Mouse (Mus musculus): ENCODE data around the gene Abhd8. TPM values are rescaled to one million over a fixed set of nuclear protein-coding genes. Genes with fewer than 3 reads are reported as not detected.

Abhd8 gene
- polyA plus RNA-seq, 1 experiment from 2014 or later, result 88.4 TPM

GRCm38 (mm10) chr8:71474785-71475701 lies 11.6 kb upstream of the Abhd8 start:
- Histone ChIP-seq H3K36me3 (peaks cover 78% of the 10 kb centered on the region), H3K27me3 (ENCODE audit: insufficient read depth, poor library complexity, severe bottlenecking) (peaks cover 22% of the 10 kb centered on the region), H3K4me3 (peak overlapping the region; percentile 65), H3K4me1 (replicated peaks) (peaks cover 45% of the 10 kb centered on the region), H3K9me3 (no peaks in the 10 kb centered on the region), H3K27ac (peak overlapping the region; percentile 89; the same call in 1 of the 2 replicates)
- 88% methylated on average over 25 of the region's 25 CpGs for WGBS
- no peak for DNase-seq (ENCODE audit: low spot score)

GRCm38 (mm10) chr8:71474344-71474743 lies 10.9 kb upstream of the Abhd8 start:
- WGBS, result 95% methylated on average over 18 of the region's 18 CpGs

GRCm38 (mm10) chr8:71472601-71473386 lies 9.3 kb upstream of the Abhd8 start:
- H3K27me3 ChIP-seq (ENCODE audit: insufficient read depth, poor library complexity, severe bottlenecking), result peaks cover 6% of the 10 kb centered on the region; the same call in 1 of the 2 replicates
- peaks cover 52% of the 10 kb centered on the region for H3K4me1 ChIP-seq (replicated peaks)
- H3K4me3 ChIP-seq, result no peak overlapping the region
- no peak for DNase-seq (ENCODE audit: low spot score)
- H3K9me3 ChIP-seq, result no peaks in the 10 kb centered on the region
- H3K27ac ChIP-seq, result no peak overlapping the region
- WGBS, result 82% methylated on average over 8 of the region's 8 CpGs
- peaks cover 58% of the 10 kb centered on the region for H3K36me3 ChIP-seq

More at GRCm38 (mm10) chr8:71474344-71474743, 10.9 kb upstream of the Abhd8 start:
- Histone ChIP-seq H3K36me3 (peaks cover 71% of the 10 kb centered on the region), H3K27ac (no peak overlapping the region), H3K27me3 (ENCODE audit: insufficient read depth, poor library complexity, severe bottlenecking) (peaks cover 20% of the 10 kb centered on the region), H3K4me1 (replicated peaks) (peaks cover 51% of the 10 kb centered on the region), H3K9me3 (no peaks in the 10 kb centered on the region), H3K4me3 (no peak overlapping the region)
- no peak for DNase-seq (ENCODE audit: low spot score)

- Histone ChIP-seq H3K4me1 (replicated peaks) (peaks cover 43% of the 10 kb centered on the region), H3K27me3 (ENCODE audit: insufficient read depth, poor library complexity, severe bottlenecking) (no peaks in the 10 kb centered on the region), H3K36me3 (peaks cover 62% of the 10 kb centered on the region), H3K9me3 (no peaks in the 10 kb centered on the region), H3K4me3 (no peak overlapping the region), H3K27ac (no peak overlapping the region)
- no peak for DNase-seq (ENCODE audit: low spot score)
- 94% methylated on average over 17 of the region's 17 CpGs for WGBS
Observed at GRCm38 (mm10) chr8:71471861-71472260, 8.4 kb upstream of the Abhd8 start.

GRCm38 (mm10) chr8:71470913-71471255 lies 7.4 kb upstream of the Abhd8 start:
- Histone ChIP-seq H3K4me3 (peak overlapping the region; percentile 96; the same call in 1 of the 2 replicates), H3K27ac (no peak overlapping the region), H3K36me3 (peaks cover 69% of the 10 kb centered on the region), H3K4me1 (replicated peaks) (peaks cover 35% of the 10 kb centered on the region), H3K9me3 (no peaks in the 10 kb centered on the region), H3K27me3 (ENCODE audit: insufficient read depth, poor library complexity, severe bottlenecking) (no peaks in the 10 kb centered on the region)
- WGBS, result 83% methylated on average over 5 of the region's 5 CpGs
- DNase-seq (ENCODE audit: low spot score), result no peak

GRCm38 (mm10) chr8:71470146-71470912 lies 6.9 kb upstream of the Abhd8 start:
- Histone ChIP-seq H3K27me3 (ENCODE audit: insufficient read depth, poor library complexity, severe bottlenecking) (no peaks in the 10 kb centered on the region), H3K27ac (no peak overlapping the region), H3K36me3 (peaks cover 65% of the 10 kb centered on the region), H3K9me3 (no peaks in the 10 kb centered on the region), H3K4me3 (peak overlapping the region; percentile 96), H3K4me1 (replicated peaks) (peaks cover 35% of the 10 kb centered on the region)
- no peak for DNase-seq (ENCODE audit: low spot score)
- WGBS, result 89% methylated on average over 3 of the region's 3 CpGs

GRCm38 (mm10) chr8:71469411-71469810 lies 6.0 kb upstream of the Abhd8 start:
- no peaks in the 10 kb centered on the region for H3K9me3 ChIP-seq
- H3K36me3 ChIP-seq, result peaks cover 55% of the 10 kb centered on the region

GRCm38 (mm10) chr8:71468916-71469315 lies 5.5 kb upstream of the Abhd8 start, which contains the start of gene Dda1:
Dda1 (plus strand) TSS chr8:71469199.
- no peaks in the 10 kb centered on the region for H3K9me3 ChIP-seq

More at GRCm38 (mm10) chr8:71469411-71469810, 6.0 kb upstream of the Abhd8 start:
- H3K4me3 ChIP-seq, result peak overlapping the region; percentile 96
- H3K4me1 ChIP-seq (replicated peaks), result peaks cover 33% of the 10 kb centered on the region
- peak overlapping the region; percentile 94 for H3K27ac ChIP-seq
- peak; percentile 61 for DNase-seq (ENCODE audit: low spot score)
- under 1% methylated on average over 24 of the region's 24 CpGs for WGBS
- H3K27me3 ChIP-seq (ENCODE audit: insufficient read depth, poor library complexity, severe bottlenecking), result no peaks in the 10 kb centered on the region

GRCm38 (mm10) chr8:71468001-71468400 lies 4.5 kb upstream of the Abhd8 start:
- Histone ChIP-seq H3K4me1 (replicated peaks) (peaks cover 46% of the 10 kb centered on the region), H3K36me3 (peaks cover 41% of the 10 kb centered on the region), H3K27me3 (ENCODE audit: insufficient read depth, poor library complexity, severe bottlenecking) (no peaks in the 10 kb centered on the region), H3K9me3 (no peaks in the 10 kb centered on the region), H3K27ac (no peak overlapping the region), H3K4me3 (0 out of 2 replicates have a peak overlapping the region, but pooled peaks have one; percentile 2)
- DNase-seq (ENCODE audit: low spot score), result no peak
- 93% methylated on average over 1 of the region's 1 CpGs for WGBS

More at GRCm38 (mm10) chr8:71468916-71469315, 5.5 kb upstream of the Abhd8 start, which contains the start of gene Dda1:
- Histone ChIP-seq H3K27me3 (ENCODE audit: insufficient read depth, poor library complexity, severe bottlenecking) (no peaks in the 10 kb centered on the region), H3K4me3 (peak within 1 kb of the TSS; percentile 96), H3K4me1 (replicated peaks) (peaks cover 38% of the 10 kb centered on the region), H3K27ac (peak within 1 kb of the TSS; percentile 94), H3K36me3 (peaks cover 50% of the 10 kb centered on the region)
- peak; percentile 98 for DNase-seq (ENCODE audit: low spot score)
- WGBS, result under 1% methylated on average over 51 of the region's 52 CpGs

GRCm38 (mm10) chr8:71467201-71467600 lies 3.7 kb upstream of the Abhd8 start:
- WGBS, result 93% methylated on average over 2 of the region's 2 CpGs
- H3K4me3 ChIP-seq, result no peak overlapping the region
- H3K36me3 ChIP-seq, result peaks cover 33% of the 10 kb centered on the region
- H3K27me3 ChIP-seq (ENCODE audit: insufficient read depth, poor library complexity, severe bottlenecking), result peaks cover 4% of the 10 kb centered on the region
- no peak for DNase-seq (ENCODE audit: low spot score)
- no peak overlapping the region for H3K27ac ChIP-seq
- H3K9me3 ChIP-seq, result no peaks in the 10 kb centered on the region
- H3K4me1 ChIP-seq (replicated peaks), result peaks cover 54% of the 10 kb centered on the region

GRCm38 (mm10) chr8:71466198-71466597 lies 2.7 kb upstream of the Abhd8 start:
- H3K4me3 ChIP-seq, result 0 out of 2 replicates have a peak overlapping the region, but pooled peaks have one; percentile 86
- 98% methylated on average over 5 of the region's 5 CpGs for WGBS

GRCm38 (mm10) chr8:71465733-71466132 lies 2.3 kb upstream of the Abhd8 start:
- Histone ChIP-seq H3K9me3 (no peaks in the 10 kb centered on the region), H3K27ac (no peak overlapping the region), H3K4me3 (peak overlapping the region; percentile 86), H3K36me3 (peaks cover 31% of the 10 kb centered on the region), H3K27me3 (ENCODE audit: insufficient read depth, poor library complexity, severe bottlenecking) (peaks cover 16% of the 10 kb centered on the region), H3K4me1 (replicated peaks) (peaks cover 64% of the 10 kb centered on the region)
- no peak for DNase-seq (ENCODE audit: low spot score)
- WGBS, result 86% methylated on average over 8 of the region's 8 CpGs

More at GRCm38 (mm10) chr8:71466198-71466597, 2.7 kb upstream of the Abhd8 start:
- peaks cover 14% of the 10 kb centered on the region for H3K27me3 ChIP-seq (ENCODE audit: insufficient read depth, poor library complexity, severe bottlenecking)
- peaks cover 31% of the 10 kb centered on the region for H3K36me3 ChIP-seq
- H3K27ac ChIP-seq, result no peak overlapping the region
- H3K9me3 ChIP-seq, result no peaks in the 10 kb centered on the region
- H3K4me1 ChIP-seq (replicated peaks), result peaks cover 64% of the 10 kb centered on the region
- no peak for DNase-seq (ENCODE audit: low spot score)

Data from hindbrain, embryonic 10.5 days (tissue).